Mouse (Mus musculus) neural tube, embryonic 12.5 days (tissue): ENCODE results near the gene Rfc3. TPM values are rescaled to one million over a fixed set of nuclear protein-coding genes. Genes with fewer than 3 reads are reported as not detected.

Experiments
- polyA plus RNA-seq: library from polyadenylated mRNA; unstranded; fragments of >200 nt; fragmentation: Nextera tagmentation; extraction: Ambion mirVana; gene quantifications from 2 replicates; pipeline ENCODE4 v1.2.1, GENCODE M21; 2016

Rfc3 gene
- polyA plus RNA-seq, 1 experiment from 2014 or later, result 88.4 TPM

Other genes starting within 250 kb of the Rfc3 start
- not detected in 2 replicates for gene Gm42906, start 223.1 kb downstream of the Rfc3 start, polyA plus RNA-seq
- gene Vmn2r18, start 45.2 kb downstream of the Rfc3 start, polyA plus RNA-seq, result 0.04 TPM in 1 of 2 replicates, not detected in the other